Mouse (Mus musculus): ENCODE data around the gene Armc7.

- TF ChIP-seq CTCF (IDR thresholded peaks at IDR 0.05; ENCODE audit: low read depth, low read length) (no peak), GATA1 (IDR thresholded peaks at IDR 0.05; ENCODE audit: borderline replicate concordance, low read length) (no peak), POLR2AphosphoS5 (IDR thresholded peaks at IDR 0.05; ENCODE audit: insufficient replicate concordance, low read depth, low read length) (no peak), GATA2 (IDR thresholded peaks at IDR 0.05; ENCODE audit: borderline replicate concordance, low read depth, low read length) (no peak), TAL1 (conservative IDR thresholded peaks at IDR 0.05; ENCODE audit: low read depth, low read length) (peak; percentile 68)
Observed at GRCm38 (mm10) chr11:115511121-115511520, 35.7 kb downstream of the Armc7 start.

Measured in G1E (cell line).